Mouse (Mus musculus) forebrain, postnatal 0 days (tissue): ENCODE data around the gene Scml4. TPM values are rescaled to one million over a fixed set of nuclear protein-coding genes. Genes with fewer than 3 reads are reported as not detected.

ENCODE experiments used
- ATAC-seq: fragments of 200-750 bp; cut with Nextera tagmentation; 2 replicates; pipeline ENCODE4 v1.8.0; 2017; ENCODE audit warnings: mild to moderate bottlenecking, moderate library complexity
- DNase-seq: peaks from one replicate; pipeline ENCODE4 v3.0.0-alpha.2; 2015
- H3K27ac ChIP-seq: fragments of 300-500 bp; sonication (generic); 2 replicates; pipeline ENCODE4 v1.5.1; 2014; ENCODE audit warnings: low read depth, mild to moderate bottlenecking, antibody characterized with exemption, low read length, moderate library complexity, mixed read lengths
- H3K27me3 ChIP-seq: fragments of 300-500 bp; sonication (generic); 2 replicates; pipeline ENCODE4 v1.6.1; 2014; ENCODE audit warnings: mild to moderate bottlenecking, low read length, mixed read lengths; ENCODE audit not compliant: insufficient read depth
- H3K36me3 ChIP-seq: fragments of 300-500 bp; sonication (generic); 2 replicates; pipeline ENCODE4 v1.6.1; 2014; ENCODE audit warnings: mild to moderate bottlenecking, moderate library complexity; ENCODE audit not compliant: insufficient read depth
- H3K4me1 ChIP-seq: fragments of 300-500 bp; sonication (generic); 2 replicates; pipeline ENCODE4 v1.6.1; 2014; ENCODE audit warnings: antibody characterized with exemption; ENCODE audit not compliant: insufficient read depth
- H3K4me2 ChIP-seq: fragments of 300-500 bp; sonication (generic); 2 replicates; pipeline ENCODE4 v1.6.1; 2014; ENCODE audit warnings: low read depth, mild to moderate bottlenecking, moderate library complexity
- H3K4me3 ChIP-seq: fragments of 300-500 bp; sonication (generic); 2 replicates; pipeline ENCODE4 v1.5.1; 2014; ENCODE audit warnings: low read depth, low read length, mixed read lengths
- H3K9ac ChIP-seq: fragments of 300-500 bp; sonication (generic); 2 replicates; pipeline ENCODE4 v1.6.1; 2014; ENCODE audit warnings: mild to moderate bottlenecking
- H3K9me3 ChIP-seq: fragments of 300-500 bp; sonication (generic); 2 replicates; pipeline ENCODE4 v1.6.1; 2016; ENCODE audit warnings: low read length
- CTCF ChIP-seq: sonication (generic); IDR thresholded peaks from 2 replicates; pipeline ENCODE4 v1.5.1; 2016; ENCODE audit warnings: antibody characterized with exemption, control low read depth, low read depth
- WGBS: fragments of 180-500 bp; shearing (Covaris S2); extraction: QIAGEN DNeasy Blood & Tissue Kit; methylation state at CpG from one replicate; pipeline ENCODE4 v1.1.7; 2014; 5-methylcytosine and 5-hydroxymethylcytosine counted together
- polyA plus RNA-seq: library from polyadenylated mRNA; unstranded; fragments of >200 nt; fragmentation: Nextera tagmentation; extraction: Ambion mirVana; gene quantifications from 2 replicates; pipeline ENCODE4 v1.2.1, GENCODE M21; 2015
- total RNA-seq: library from RNA; depleted of rRNA; stranded (reverse); fragments of >200 nt; gene quantifications from 2 replicates; pipeline ENCODE4 v1.2.3, GENCODE M21; 2014

Gene Scml4
- total and polyA plus RNA-seq, 2 experiments from 2014 or later: 8.5 to 37.7 TPM

GRCm38 (mm10) chr10:42872269-42873010, 12.3 kb downstream of the Scml4 start:
- no peak overlapping the region for H3K4me3 ChIP-seq
- no peaks in the 10 kb centered on the region for H3K27me3 ChIP-seq
- H3K4me1 ChIP-seq: no peaks in the 10 kb centered on the region; the same call in 1 of the 2 replicates
- H3K27ac ChIP-seq: peak overlapping the region; percentile 54; the same call in 1 of the 2 replicates
- no peaks in the 10 kb centered on the region for H3K36me3 ChIP-seq
- ATAC-seq: peak; percentile 79
- H3K9me3 ChIP-seq: no peaks in the 10 kb centered on the region
- 26% methylated on average over 15 of the region's 15 CpGs for WGBS
- H3K9ac ChIP-seq: no peak overlapping the region
- peak; percentile 71 for DNase-seq
- no peak overlapping the region for H3K4me2 ChIP-seq
- no peak for TF ChIP-seq CTCF

- no peak overlapping the region for H3K4me2 ChIP-seq
- DNase-seq: no peak
- no peaks in the 10 kb centered on the region for H3K27me3 ChIP-seq
- H3K9me3 ChIP-seq: no peaks in the 10 kb centered on the region
- no peaks in the 10 kb centered on the region for H3K36me3 ChIP-seq
- no peak overlapping the region for H3K4me3 ChIP-seq
- ATAC-seq: peak; percentile 21
- WGBS: 39% methylated on average over 7 of the region's 7 CpGs
- H3K27ac ChIP-seq: peak overlapping the region; percentile 54; the same call in 1 of the 2 replicates
- no peaks in the 10 kb centered on the region; the same call in 1 of the 2 replicates for H3K4me1 ChIP-seq
- TF ChIP-seq CTCF: no peak
- H3K9ac ChIP-seq: no peak overlapping the region
Measured at GRCm38 (mm10) chr10:42873077-42873595, 13.0 kb downstream of the Scml4 start.

GRCm38 (mm10) chr10:42876172-42876571, 16.0 kb downstream of the Scml4 start:
- no peak for TF ChIP-seq CTCF
- DNase-seq (no peak), ATAC-seq (no peak)
- H3K9me3 ChIP-seq: no peaks in the 10 kb centered on the region
- no peaks in the 10 kb centered on the region; the same call in 1 of the 2 replicates for H3K4me1 ChIP-seq
- H3K27ac ChIP-seq: no peak overlapping the region
- no peak overlapping the region for H3K4me3 ChIP-seq
- no peaks in the 10 kb centered on the region for H3K27me3 ChIP-seq
- WGBS: 76% methylated on average over 5 of the region's 5 CpGs
- H3K36me3 ChIP-seq: no peaks in the 10 kb centered on the region
- H3K9ac ChIP-seq: no peak overlapping the region
- no peak overlapping the region for H3K4me2 ChIP-seq

- H3K4me2 ChIP-seq: no peak overlapping the region
- ATAC-seq: peak; percentile 62
Measured at GRCm38 (mm10) chr10:42879269-42879681, 19.1 kb downstream of the Scml4 start.

GRCm38 (mm10) chr10:42879682-42880081, 19.5 kb downstream of the Scml4 start:
- no peaks in the 10 kb centered on the region for H3K4me1 ChIP-seq
- no peak overlapping the region for H3K4me2 ChIP-seq
- H3K4me3 ChIP-seq: no peak overlapping the region
- no peak overlapping the region for H3K27ac ChIP-seq
- no peaks in the 10 kb centered on the region for H3K9me3 ChIP-seq
- 83% methylated on average over 5 of the region's 5 CpGs for WGBS
- no peak overlapping the region for H3K9ac ChIP-seq
- DNase-seq (no peak), ATAC-seq (no peak)
- no peaks in the 10 kb centered on the region for H3K27me3 ChIP-seq
- no peak for TF ChIP-seq CTCF
- no peaks in the 10 kb centered on the region for H3K36me3 ChIP-seq

More at GRCm38 (mm10) chr10:42879269-42879681, 19.1 kb downstream of the Scml4 start:
- 73% methylated on average over 5 of the region's 5 CpGs for WGBS
- Histone ChIP-seq H3K27ac (no peak overlapping the region), H3K36me3 (no peaks in the 10 kb centered on the region), H3K4me1 (no peaks in the 10 kb centered on the region), H3K27me3 (no peaks in the 10 kb centered on the region), H3K9ac (no peak overlapping the region), H3K9me3 (no peaks in the 10 kb centered on the region), H3K4me3 (no peak overlapping the region)
- no peak for DNase-seq
- TF ChIP-seq CTCF: no peak

- no peak for TF ChIP-seq CTCF
- no peaks in the 10 kb centered on the region for H3K4me1 ChIP-seq
- H3K27ac ChIP-seq: no peak overlapping the region
- H3K4me2 ChIP-seq: no peak overlapping the region
- DNase-seq (no peak), ATAC-seq (no peak)
- H3K9ac ChIP-seq: no peak overlapping the region
- no peak overlapping the region for H3K4me3 ChIP-seq
- 11% methylated on average over 6 of the region's 6 CpGs for WGBS
- H3K27me3 ChIP-seq: no peaks in the 10 kb centered on the region
- H3K36me3 ChIP-seq: no peaks in the 10 kb centered on the region
- H3K9me3 ChIP-seq: no peaks in the 10 kb centered on the region
Measured at GRCm38 (mm10) chr10:42887040-42887439, 26.9 kb downstream of the Scml4 start.

- no peak overlapping the region for H3K9ac ChIP-seq
- H3K9me3 ChIP-seq: no peaks in the 10 kb centered on the region
- no peak overlapping the region for H3K27ac ChIP-seq
- H3K4me3 ChIP-seq: no peak overlapping the region
- H3K36me3 ChIP-seq: no peaks in the 10 kb centered on the region
- no peak for TF ChIP-seq CTCF
- no peak overlapping the region for H3K4me2 ChIP-seq
- no peaks in the 10 kb centered on the region for H3K27me3 ChIP-seq
- no peaks in the 10 kb centered on the region for H3K4me1 ChIP-seq
- ATAC-seq: no peak
- DNase-seq: no peak
- WGBS: 86% methylated on average over 5 of the region's 5 CpGs
Measured at GRCm38 (mm10) chr10:42888241-42888640, 28.1 kb downstream of the Scml4 start.
